Mouse (Mus musculus): ENCODE results near the gene Ap3d1. TPM values are rescaled to one million over a fixed set of nuclear protein-coding genes. Genes with fewer than 3 reads are reported as not detected.

Ap3d1 gene
- 57.6 and 61.0 TPM in 2 replicates for polyA plus RNA-seq (2014; fragmentation: Nextera tagmentation; extraction: Ambion mirVana)

- Histone ChIP-seq H3K9me3 (replicated peaks; ENCODE audit: control insufficient read depth, low read length) (no peaks in the 10 kb centered on the region), H3K9ac (replicated peaks; ENCODE audit: low read length) (peak within 1 kb of the TSS; percentile 94), H3K27me3 (ENCODE audit: control insufficient read depth, insufficient read depth, low read length) (no peaks in the 10 kb centered on the region), H3K27ac (replicated peaks; ENCODE audit: low read depth, low read length) (peak within 1 kb of the TSS; percentile 61), H3K36me3 (replicated peaks; ENCODE audit: control insufficient read depth, insufficient read depth, low read depth, low read length) (no peaks in the 10 kb centered on the region), H3K4me3 (ENCODE audit: low read depth, low read length) (peak within 1 kb of the TSS; percentile 98), H3K4me1 (ENCODE audit: control insufficient read depth, insufficient read depth, low read length) (peaks cover 6% of the 10 kb centered on the region; the same call in 1 of the 2 replicates), H3K4me2 (ENCODE audit: low read depth, low read length) (peak within 1 kb of the TSS; percentile 80)
- 2% methylated on average over 25 of the region's 25 CpGs for WGBS
- DNase-seq (ENCODE audit: low spot score) = peak; percentile 99
- ATAC-seq (replicated peaks; ENCODE audit: insufficient number of reproducible peaks, low FRiP score, low TSS enrichment, low read depth) = peak; percentile 98
Measured at GRCm38 (mm10) chr10:80742180-80742978, at the start of gene Ap3d1. Gene Ap3d1, minus strand, starts transcription at chr10:80742264.

- no peaks in the 10 kb centered on the region for H3K4me1 ChIP-seq (ENCODE audit: control insufficient read depth, insufficient read depth, low read length)
- ATAC-seq (replicated peaks; ENCODE audit: insufficient number of reproducible peaks, low FRiP score, low TSS enrichment, low read depth) (no peak), DNase-seq (ENCODE audit: low spot score) (no peak)
- no peak overlapping the region for H3K9ac ChIP-seq (replicated peaks; ENCODE audit: low read length)
- no peak overlapping the region for H3K4me2 ChIP-seq (ENCODE audit: low read depth, low read length)
- H3K36me3 ChIP-seq (replicated peaks; ENCODE audit: control insufficient read depth, insufficient read depth, low read depth, low read length) = peaks cover 33% of the 10 kb centered on the region
- H3K27ac ChIP-seq (replicated peaks; ENCODE audit: low read depth, low read length) = no peak overlapping the region
- H3K9me3 ChIP-seq (replicated peaks; ENCODE audit: control insufficient read depth, low read length) = no peaks in the 10 kb centered on the region
- 83% methylated on average over 33 of the region's 33 CpGs for WGBS
- no peak overlapping the region for H3K4me3 ChIP-seq (ENCODE audit: low read depth, low read length)
- H3K27me3 ChIP-seq (ENCODE audit: control insufficient read depth, insufficient read depth, low read length) = no peaks in the 10 kb centered on the region
Measured at GRCm38 (mm10) chr10:80791476-80792174, 49.6 kb upstream of the Ap3d1 start.

- no peak overlapping the region for H3K27ac ChIP-seq (replicated peaks; ENCODE audit: low read depth, low read length)
- H3K9me3 ChIP-seq (replicated peaks; ENCODE audit: control insufficient read depth, low read length) = no peaks in the 10 kb centered on the region
- DNase-seq (ENCODE audit: low spot score) (no peak), ATAC-seq (replicated peaks; ENCODE audit: insufficient number of reproducible peaks, low FRiP score, low TSS enrichment, low read depth) (no peak)
- no peak overlapping the region for H3K9ac ChIP-seq (replicated peaks; ENCODE audit: low read length)
- peaks cover 37% of the 10 kb centered on the region for H3K36me3 ChIP-seq (replicated peaks; ENCODE audit: control insufficient read depth, insufficient read depth, low read depth, low read length)
- H3K4me3 ChIP-seq (ENCODE audit: low read depth, low read length) = no peak overlapping the region
- WGBS = 87% methylated on average over 19 of the region's 19 CpGs
- no peaks in the 10 kb centered on the region for H3K4me1 ChIP-seq (ENCODE audit: control insufficient read depth, insufficient read depth, low read length)
- H3K27me3 ChIP-seq (ENCODE audit: control insufficient read depth, insufficient read depth, low read length) = no peaks in the 10 kb centered on the region
- no peak overlapping the region for H3K4me2 ChIP-seq (ENCODE audit: low read depth, low read length)
Measured at GRCm38 (mm10) chr10:80790761-80791404, 48.8 kb upstream of the Ap3d1 start.

- no peak overlapping the region for H3K9ac ChIP-seq (replicated peaks; ENCODE audit: low read length)
- H3K36me3 ChIP-seq (replicated peaks; ENCODE audit: control insufficient read depth, insufficient read depth, low read depth, low read length) = peaks cover 53% of the 10 kb centered on the region
- WGBS = 87% methylated on average over 2 of the region's 2 CpGs
- ATAC-seq (replicated peaks; ENCODE audit: insufficient number of reproducible peaks, low FRiP score, low TSS enrichment, low read depth) = no peak
- H3K27ac ChIP-seq (replicated peaks; ENCODE audit: low read depth, low read length) = no peak overlapping the region
- no peak for DNase-seq (ENCODE audit: low spot score)
- no peaks in the 10 kb centered on the region for H3K4me1 ChIP-seq (ENCODE audit: control insufficient read depth, insufficient read depth, low read length)
- H3K4me2 ChIP-seq (ENCODE audit: low read depth, low read length) = no peak overlapping the region
- H3K9me3 ChIP-seq (replicated peaks; ENCODE audit: control insufficient read depth, low read length) = no peaks in the 10 kb centered on the region
- no peak overlapping the region for H3K4me3 ChIP-seq (ENCODE audit: low read depth, low read length)
- H3K27me3 ChIP-seq (ENCODE audit: control insufficient read depth, insufficient read depth, low read length) = no peaks in the 10 kb centered on the region
Measured at GRCm38 (mm10) chr10:80787517-80787916, 45.5 kb upstream of the Ap3d1 start.

- Histone ChIP-seq H3K9ac (replicated peaks; ENCODE audit: low read length) (no peak overlapping the region), H3K36me3 (replicated peaks; ENCODE audit: control insufficient read depth, insufficient read depth, low read depth, low read length) (peaks cover 50% of the 10 kb centered on the region), H3K27ac (replicated peaks; ENCODE audit: low read depth, low read length) (no peak overlapping the region), H3K4me3 (ENCODE audit: low read depth, low read length) (no peak overlapping the region), H3K4me2 (ENCODE audit: low read depth, low read length) (no peak overlapping the region), H3K4me1 (ENCODE audit: control insufficient read depth, insufficient read depth, low read length) (no peaks in the 10 kb centered on the region), H3K9me3 (replicated peaks; ENCODE audit: control insufficient read depth, low read length) (no peaks in the 10 kb centered on the region), H3K27me3 (ENCODE audit: control insufficient read depth, insufficient read depth, low read length) (no peaks in the 10 kb centered on the region)
- ATAC-seq (replicated peaks; ENCODE audit: insufficient number of reproducible peaks, low FRiP score, low TSS enrichment, low read depth) (no peak), DNase-seq (ENCODE audit: low spot score) (no peak)
- 95% methylated on average over 11 of the region's 11 CpGs for WGBS
Measured at GRCm38 (mm10) chr10:80785963-80786362, 43.9 kb upstream of the Ap3d1 start.

- Histone ChIP-seq H3K4me3 (ENCODE audit: low read depth, low read length) (no peak overlapping the region), H3K4me1 (ENCODE audit: control insufficient read depth, insufficient read depth, low read length) (no peaks in the 10 kb centered on the region), H3K4me2 (ENCODE audit: low read depth, low read length) (no peak overlapping the region), H3K9ac (replicated peaks; ENCODE audit: low read length) (no peak overlapping the region), H3K36me3 (replicated peaks; ENCODE audit: control insufficient read depth, insufficient read depth, low read depth, low read length) (peaks cover 46% of the 10 kb centered on the region), H3K27ac (replicated peaks; ENCODE audit: low read depth, low read length) (no peak overlapping the region), H3K9me3 (replicated peaks; ENCODE audit: control insufficient read depth, low read length) (no peaks in the 10 kb centered on the region), H3K27me3 (ENCODE audit: control insufficient read depth, insufficient read depth, low read length) (no peaks in the 10 kb centered on the region)
- DNase-seq (ENCODE audit: low spot score) (no peak), ATAC-seq (replicated peaks; ENCODE audit: insufficient number of reproducible peaks, low FRiP score, low TSS enrichment, low read depth) (no peak)
- WGBS = 82% methylated on average over 12 of the region's 12 CpGs
Measured at GRCm38 (mm10) chr10:80784871-80785270, 42.8 kb upstream of the Ap3d1 start.

GRCm38 (mm10) chr10:80784302-80784701 lies 42.2 kb upstream of the Ap3d1 start:
- 95% methylated on average over 2 of the region's 2 CpGs for WGBS
- Histone ChIP-seq H3K4me2 (ENCODE audit: low read depth, low read length) (no peak overlapping the region), H3K9me3 (replicated peaks; ENCODE audit: control insufficient read depth, low read length) (no peaks in the 10 kb centered on the region), H3K27me3 (ENCODE audit: control insufficient read depth, insufficient read depth, low read length) (no peaks in the 10 kb centered on the region), H3K36me3 (replicated peaks; ENCODE audit: control insufficient read depth, insufficient read depth, low read depth, low read length) (peaks cover 43% of the 10 kb centered on the region), H3K4me3 (ENCODE audit: low read depth, low read length) (no peak overlapping the region), H3K4me1 (ENCODE audit: control insufficient read depth, insufficient read depth, low read length) (no peaks in the 10 kb centered on the region), H3K9ac (replicated peaks; ENCODE audit: low read length) (no peak overlapping the region), H3K27ac (replicated peaks; ENCODE audit: low read depth, low read length) (no peak overlapping the region)
- DNase-seq (ENCODE audit: low spot score) (no peak), ATAC-seq (replicated peaks; ENCODE audit: insufficient number of reproducible peaks, low FRiP score, low TSS enrichment, low read depth) (no peak)

GRCm38 (mm10) chr10:80779565-80779964 lies 37.5 kb upstream of the Ap3d1 start:
- no peak overlapping the region for H3K4me2 ChIP-seq (ENCODE audit: low read depth, low read length)
- H3K27me3 ChIP-seq (ENCODE audit: control insufficient read depth, insufficient read depth, low read length) = no peaks in the 10 kb centered on the region
- no peak for ATAC-seq (replicated peaks; ENCODE audit: insufficient number of reproducible peaks, low FRiP score, low TSS enrichment, low read depth)
- no peak for DNase-seq (ENCODE audit: low spot score)
- no peaks in the 10 kb centered on the region for H3K4me1 ChIP-seq (ENCODE audit: control insufficient read depth, insufficient read depth, low read length)
- H3K27ac ChIP-seq (replicated peaks; ENCODE audit: low read depth, low read length) = no peak overlapping the region
- H3K4me3 ChIP-seq (ENCODE audit: low read depth, low read length) = no peak overlapping the region
- H3K36me3 ChIP-seq (replicated peaks; ENCODE audit: control insufficient read depth, insufficient read depth, low read depth, low read length) = peaks cover 26% of the 10 kb centered on the region
- no peaks in the 10 kb centered on the region for H3K9me3 ChIP-seq (replicated peaks; ENCODE audit: control insufficient read depth, low read length)
- H3K9ac ChIP-seq (replicated peaks; ENCODE audit: low read length) = no peak overlapping the region
